ENCODE assay signal across 31 mouse cellular contexts in genomic region chr13:99250806-99251205, GRCm38 (mm10).
"Had no signal": no experiment of that assay in that cellular context is flagged by ENCODE, and none has a peak within 500 bp of the region (broad histone marks: within the 10 kb centered on the region; RNA-seq: fewer than 3 reads in every experiment).

No protein-coding gene starts in this region.

- ATAC-seq: liver, embryonic 12.5 days; liver, postnatal 0 days; lung, postnatal 0 days; midbrain, embryonic 13.5 days; midbrain, embryonic 15.5 days; midbrain, embryonic 16.5 days had no signal

- H3K4me3 ChIP-seq: limb, embryonic 12.5 days; limb, embryonic 13.5 days; limb, embryonic 15.5 days; liver, embryonic 12.5 days; liver, embryonic 13.5 days; liver, embryonic 15.5 days; lung, embryonic 15.5 days; megakaryocyte, embryonic 14.5 days; midbrain, embryonic 10.5 days; midbrain, embryonic 12.5 days; midbrain, embryonic 13.5 days; midbrain, embryonic 15.5 days; myocyte; neural tube, embryonic 12.5 days had no signal

- H3K9me3 ChIP-seq: limb, embryonic 15.5 days; liver, embryonic 12.5 days; liver, embryonic 13.5 days; liver, embryonic 15.5 days; lung, embryonic 15.5 days; midbrain, embryonic 13.5 days; midbrain, embryonic 15.5 days; neural tube, embryonic 12.5 days had no signal

- H3K27ac ChIP-seq: limb, embryonic 12.5 days; limb, embryonic 13.5 days; limb, embryonic 15.5 days; liver, embryonic 12.5 days; liver, embryonic 13.5 days; liver, embryonic 14.5 days; liver, embryonic 15.5 days; lung, embryonic 15.5 days; macrophage; midbrain, embryonic 10.5 days; midbrain, embryonic 12.5 days; midbrain, embryonic 13.5 days; midbrain, embryonic 15.5 days; neural tube, embryonic 12.5 days had no signal

- H3K36me3 ChIP-seq: limb, embryonic 12.5 days; limb, embryonic 13.5 days; limb, embryonic 15.5 days; liver, embryonic 12.5 days; liver, embryonic 13.5 days; liver, embryonic 15.5 days; lung, embryonic 15.5 days; midbrain, embryonic 10.5 days; midbrain, embryonic 12.5 days; midbrain, embryonic 13.5 days; midbrain, embryonic 15.5 days; neural tube, embryonic 12.5 days had no signal

- H3K27me3 ChIP-seq: limb, embryonic 12.5 days; limb, embryonic 15.5 days; liver, embryonic 12.5 days; liver, embryonic 13.5 days; liver, embryonic 15.5 days; lung, embryonic 15.5 days; midbrain, embryonic 12.5 days; midbrain, embryonic 13.5 days; midbrain, embryonic 15.5 days; neural tube, embryonic 12.5 days had no signal

- H3K4me2 ChIP-seq: limb, embryonic 12.5 days; limb, embryonic 13.5 days; limb, embryonic 15.5 days; liver, embryonic 11.5 days; liver, embryonic 12.5 days; liver, embryonic 13.5 days; liver, embryonic 15.5 days; lung, embryonic 14.5 days; lung, embryonic 15.5 days; midbrain, embryonic 11.5 days; midbrain, embryonic 12.5 days; midbrain, embryonic 13.5 days; midbrain, embryonic 15.5 days; neural tube, embryonic 12.5 days had no signal

- DNase-seq: left cerebral cortex, postnatal 4 days; liver; liver, embryonic 13.5 days; liver, postnatal 0 days; lung, adult 18-20 months; lung, adult 2 months; lung, embryonic 14.5 days; lung, postnatal 10 days; lung, postnatal 14 days; lung, postnatal 36 days; lung, postnatal 4 days; midbrain, embryonic 14.5 days had no signal

- H3K4me1 ChIP-seq: limb, embryonic 15.5 days; liver, embryonic 12.5 days; liver, embryonic 13.5 days; liver, embryonic 15.5 days; lung, embryonic 15.5 days; megakaryocyte, embryonic 14.5 days; midbrain, embryonic 12.5 days; midbrain, embryonic 15.5 days; neural tube, embryonic 12.5 days had no signal

- H3K9ac ChIP-seq: limb, embryonic 12.5 days; limb, embryonic 13.5 days; limb, embryonic 15.5 days; liver, embryonic 12.5 days; liver, embryonic 13.5 days; liver, embryonic 14.5 days; liver, embryonic 15.5 days; liver, postnatal 0 days; lung, embryonic 14.5 days; lung, embryonic 15.5 days; midbrain, embryonic 12.5 days; midbrain, embryonic 13.5 days; midbrain, embryonic 15.5 days; neural tube, embryonic 12.5 days had no signal
